Mouse (Mus musculus): ENCODE data around the gene Tex9.

Tex9 gene

DNA sequence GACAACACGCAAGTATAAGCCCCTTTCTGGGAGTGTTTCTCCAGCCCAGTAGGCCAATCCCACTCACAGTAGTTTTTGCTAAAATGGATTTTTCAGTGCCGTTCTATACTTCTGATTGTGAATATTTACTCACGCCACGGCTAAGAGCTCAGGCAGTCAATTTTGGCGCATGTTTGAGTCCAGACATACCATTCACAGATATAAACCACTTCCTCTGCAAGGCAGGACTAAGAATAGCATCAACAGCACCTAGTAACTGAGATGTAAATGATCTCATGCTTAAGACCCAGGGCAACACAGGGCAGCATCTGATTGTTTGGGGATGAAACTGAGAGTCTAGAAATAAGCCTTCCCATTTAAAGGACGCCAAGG, at the start of gene Tex9:
Tex9 (minus strand) TSS at position 19 of the 372 bp plus-strand sequence.
- in situ Hi-C loops (cut with MboI): no loop called here

DNA sequence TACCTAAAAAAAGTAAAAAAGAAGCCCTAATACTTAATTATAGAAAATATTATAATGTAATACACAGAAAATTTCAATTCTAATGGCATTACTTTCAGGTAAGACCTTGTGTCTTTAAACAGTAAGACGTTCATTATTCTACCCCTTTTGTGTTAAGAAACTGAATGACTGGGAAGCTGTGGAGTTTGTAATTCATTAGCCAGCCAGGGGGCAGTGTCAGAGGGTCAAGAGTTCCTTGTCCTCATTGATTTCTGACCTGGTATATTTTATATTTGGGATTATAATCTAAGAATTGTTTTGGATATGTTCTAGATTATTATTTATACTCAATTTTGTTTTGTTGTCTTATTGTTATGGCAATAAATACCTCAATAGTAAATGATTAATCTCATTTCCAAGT, 45.1 kb upstream of the Tex9 start:
- in situ Hi-C loops (cut with MboI): no loop called here

DNA sequence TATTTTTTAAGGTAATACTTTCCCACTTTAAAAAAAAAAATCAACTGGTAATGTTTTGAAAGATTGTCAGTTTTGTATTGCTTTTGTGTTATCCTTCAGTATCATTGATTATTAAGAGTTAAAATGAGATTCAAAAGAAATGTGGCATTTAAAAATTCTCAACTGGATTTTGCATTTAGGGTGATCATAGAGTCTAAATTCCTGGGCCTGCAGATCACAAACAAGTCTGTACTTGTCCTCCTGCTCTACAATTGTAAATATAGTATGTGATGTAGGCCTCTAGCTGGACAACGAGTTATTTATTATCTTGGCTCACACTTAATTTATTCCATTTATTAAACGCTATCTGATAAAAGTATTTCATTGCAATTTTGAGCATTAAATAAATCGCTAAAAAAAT, 43.4 kb upstream of the Tex9 start:
- in situ Hi-C loops (cut with MboI): no loop called here

DNA sequence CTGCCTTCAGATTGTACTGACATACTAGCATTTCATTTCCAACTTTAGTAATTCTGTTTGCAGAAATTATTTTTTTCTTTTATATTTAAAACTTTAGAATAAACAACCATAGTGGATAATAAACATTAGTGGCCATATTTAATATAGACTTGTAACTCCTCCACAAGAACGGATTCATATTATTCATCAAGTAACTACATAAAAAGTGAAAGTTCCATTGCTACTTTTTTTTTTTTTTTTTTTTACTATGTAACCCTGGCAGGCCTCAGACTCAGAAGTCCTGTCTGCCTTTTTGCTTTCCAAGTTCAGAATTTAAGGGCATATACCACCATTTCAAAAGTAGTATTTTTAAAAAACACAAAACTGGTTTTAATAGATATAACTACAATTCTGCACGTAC, 43.0 kb upstream of the Tex9 start:
- in situ Hi-C loops (cut with MboI): no loop called here

DNA sequence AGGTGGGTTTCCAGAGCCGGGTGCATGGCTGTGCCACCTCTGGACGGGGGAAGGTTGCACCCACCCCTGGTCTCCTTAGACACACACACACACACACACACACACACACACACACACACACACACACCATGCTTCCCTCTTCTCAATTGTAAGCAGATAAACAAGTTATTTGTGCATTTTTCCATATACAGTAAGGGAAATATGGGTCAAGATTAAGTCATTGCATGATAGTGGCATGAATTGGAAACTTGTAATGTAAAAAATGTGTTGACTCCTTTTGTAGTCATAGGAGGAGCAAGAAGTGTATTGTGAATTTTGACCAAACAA, 41.0 kb upstream of the Tex9 start:
- in situ Hi-C loops (cut with MboI): no loop called here

DNA sequence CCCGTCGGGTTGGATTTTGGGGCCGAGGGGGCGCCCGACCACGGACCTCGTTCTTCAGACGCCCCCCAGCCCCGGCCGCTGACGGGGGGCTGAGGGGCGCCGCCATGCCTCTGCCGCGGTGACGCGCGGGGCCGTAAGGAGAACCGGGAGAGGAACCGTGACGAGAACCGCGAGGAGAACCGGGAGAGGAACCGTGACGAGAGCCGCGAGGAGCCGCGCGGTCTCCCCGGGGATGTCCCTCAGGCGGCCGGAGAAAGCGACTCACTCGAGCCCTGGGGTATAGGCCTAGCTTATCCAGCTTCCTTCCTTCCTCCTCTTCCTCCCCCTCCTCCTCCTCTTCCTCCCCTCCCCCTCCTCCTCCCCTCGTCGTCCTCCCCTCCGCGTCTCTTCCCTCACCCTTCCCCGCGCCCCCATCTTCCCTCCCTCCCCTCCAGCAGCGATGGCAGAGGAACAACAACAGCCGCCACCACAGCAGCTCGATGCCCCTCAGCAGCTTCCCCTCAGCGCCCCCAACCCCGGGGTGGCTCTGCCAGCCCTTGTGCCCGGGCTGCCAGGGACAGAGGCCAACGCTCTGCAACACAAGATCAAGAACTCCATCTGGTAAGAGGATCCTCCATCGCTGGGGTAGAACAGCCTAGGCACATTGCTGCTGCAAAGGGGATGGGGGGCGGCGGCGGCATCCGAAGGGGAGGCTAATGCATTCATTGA, 40.5 kb upstream of the Tex9 start:
- in situ Hi-C loops (cut with MboI): no loop called here

DNA sequence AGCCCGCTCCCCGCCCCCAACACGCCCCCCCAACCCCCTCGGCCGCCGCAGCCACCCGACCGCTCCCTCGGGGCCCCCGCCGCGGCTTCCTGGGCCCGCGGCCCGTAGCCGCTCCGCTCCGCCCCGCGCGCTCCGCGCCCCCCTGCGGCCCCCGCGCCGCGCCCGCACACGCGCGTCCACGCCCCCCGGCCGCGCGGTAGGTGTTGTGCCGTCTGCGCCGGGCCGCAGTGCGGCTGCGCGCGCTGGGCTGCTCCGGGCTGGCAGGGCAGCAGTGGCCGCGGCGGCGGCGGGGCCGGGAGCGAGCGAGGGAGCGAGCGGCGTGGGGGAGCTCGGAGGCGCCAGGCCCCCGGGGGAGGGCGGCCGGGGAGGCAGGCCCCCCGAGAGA, 40.0 kb upstream of the Tex9 start, which contains the start of gene Rfx7:
Rfx7 (plus strand) TSS at position 245 of the 385 bp plus-strand sequence.
- in situ Hi-C loops (cut with MboI): no loop called here

DNA sequence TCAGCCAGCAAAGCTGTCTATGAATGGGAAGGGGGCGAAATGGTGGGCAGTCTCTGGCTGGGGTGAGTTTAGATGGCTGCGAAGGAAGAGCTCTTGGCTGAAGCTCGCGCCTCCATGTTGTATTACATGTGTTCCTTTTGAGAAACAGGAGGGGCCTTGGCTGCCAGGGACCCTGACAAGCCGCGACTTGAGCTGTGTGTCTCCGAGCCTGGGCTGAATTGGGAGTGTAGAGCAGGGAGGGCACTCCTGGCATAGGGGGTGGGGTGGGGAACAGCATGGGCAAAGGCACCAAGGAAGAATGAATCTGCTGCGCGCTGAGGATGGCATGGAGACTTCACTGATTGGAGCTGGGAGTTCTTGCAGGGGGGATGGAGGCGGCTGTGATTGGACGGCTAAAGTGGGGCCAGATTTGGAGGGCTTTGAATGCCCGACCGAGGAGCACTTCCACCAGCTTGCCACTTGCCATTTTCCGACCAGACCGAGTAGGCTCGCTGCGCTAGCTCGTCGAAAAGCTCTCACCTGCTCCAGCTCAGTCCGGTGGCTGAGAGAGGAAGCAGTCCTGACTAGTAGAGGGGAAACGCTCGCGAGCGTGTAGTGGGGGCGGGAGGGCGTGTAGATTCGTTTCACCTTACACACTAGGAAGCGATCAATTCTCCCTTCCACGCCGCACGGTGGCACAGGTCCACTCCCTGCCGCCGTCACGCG, 39.4 kb upstream of the Tex9 start:
- in situ Hi-C loops (cut with MboI): no loop called here

DNA sequence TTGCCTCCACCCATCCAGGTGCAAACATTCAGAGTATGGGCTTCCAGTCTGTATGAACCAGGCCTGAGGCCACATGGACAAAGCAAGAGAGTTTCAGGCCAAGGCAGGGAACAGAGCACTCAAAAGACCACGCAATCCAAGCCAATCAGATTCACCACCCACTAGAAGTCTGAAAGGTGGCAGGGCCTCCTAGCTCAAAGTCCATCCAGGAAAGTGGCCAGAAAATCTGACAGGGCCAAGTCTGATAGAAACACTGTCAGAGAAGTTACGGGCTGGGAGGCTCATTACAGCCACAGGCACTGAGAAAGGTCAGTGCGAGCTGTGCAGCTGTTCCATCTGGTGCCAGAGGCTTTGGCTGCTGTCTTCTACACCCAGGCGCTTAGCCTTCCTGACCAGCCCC, 38.8 kb upstream of the Tex9 start:
- in situ Hi-C loops (cut with MboI): no loop called here

DNA sequence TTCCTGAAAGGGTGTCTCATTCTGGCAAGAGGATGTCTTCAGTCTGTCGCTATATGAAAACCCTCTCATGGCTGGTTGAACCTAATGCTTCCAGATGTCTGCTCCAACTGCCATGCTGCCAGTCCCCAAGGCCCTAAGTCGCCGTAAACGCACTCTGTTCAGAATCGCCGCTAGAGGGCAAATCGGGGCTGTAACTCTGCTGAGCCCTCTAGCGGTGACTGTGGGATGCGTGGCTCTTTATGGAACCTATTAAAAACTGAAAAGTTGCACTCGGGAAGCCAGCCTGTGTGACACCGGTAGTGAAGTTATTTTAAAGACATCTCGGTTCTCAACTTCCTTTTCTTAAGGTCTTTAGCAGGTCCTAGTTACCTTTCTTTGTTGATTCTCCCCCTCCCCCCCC, 38.2 kb upstream of the Tex9 start:
- in situ Hi-C loops (cut with MboI): no loop called here

DNA sequence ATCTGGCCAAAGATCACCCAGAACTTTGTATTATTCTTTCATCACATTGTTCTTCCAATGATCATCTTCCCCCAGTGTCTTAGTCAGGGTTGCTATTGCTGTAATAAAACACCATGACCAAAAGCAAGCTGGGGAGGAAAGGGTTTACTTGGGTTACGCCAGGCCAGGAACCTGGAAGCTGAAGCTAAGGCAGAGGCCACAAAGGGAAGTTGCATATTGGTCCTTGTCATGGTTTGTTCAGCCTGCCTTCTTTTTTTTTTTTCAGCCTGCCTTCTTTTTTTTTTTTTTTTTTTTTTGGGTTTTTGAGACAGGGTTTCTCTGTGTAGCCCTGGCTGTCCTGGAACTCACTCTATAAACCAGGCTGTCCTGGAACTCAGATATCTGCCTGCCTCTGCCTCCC, 34.1 kb upstream of the Tex9 start:
- in situ Hi-C loops (cut with MboI): no loop called here

DNA sequence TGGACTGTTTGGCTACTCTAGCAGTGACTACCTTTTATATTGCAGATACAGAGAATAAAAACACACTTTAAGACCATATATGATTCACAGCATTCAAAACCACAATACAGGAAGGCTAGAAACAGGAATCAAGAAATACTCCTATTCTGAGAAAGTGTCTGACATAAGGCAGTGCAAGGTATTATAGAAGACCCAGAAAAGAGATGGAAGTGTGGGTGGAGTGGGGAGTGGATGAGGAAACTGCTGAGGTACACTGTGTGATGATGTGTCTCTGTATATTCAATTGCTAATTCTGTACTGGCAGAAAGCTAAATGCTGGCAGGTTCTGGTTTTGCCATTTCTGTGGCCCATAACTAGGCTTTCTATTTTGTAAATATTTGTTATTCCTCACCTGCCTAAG, 28.8 kb upstream of the Tex9 start:
- in situ Hi-C loops (cut with MboI): no loop called here

DNA sequence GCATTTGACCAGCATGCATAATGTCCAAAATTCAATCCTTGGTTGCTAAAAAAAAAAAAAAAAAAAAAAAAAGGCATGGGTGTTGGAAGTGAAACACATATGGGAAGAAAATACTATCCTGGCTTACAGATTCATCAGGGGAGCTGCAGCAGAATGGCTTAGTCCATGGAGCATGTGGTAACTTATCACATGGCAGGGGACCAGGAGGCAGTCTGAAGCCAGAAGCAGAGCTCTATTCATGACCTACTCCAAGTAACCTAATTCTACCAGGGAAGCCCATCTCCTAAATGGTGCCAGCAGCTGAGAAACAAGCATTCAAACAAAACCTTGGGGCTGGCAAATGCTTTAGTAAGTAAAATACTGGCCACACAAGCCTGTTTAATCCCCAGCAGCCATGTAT, 27.2 kb upstream of the Tex9 start:
- in situ Hi-C loops (cut with MboI): no loop called here

DNA sequence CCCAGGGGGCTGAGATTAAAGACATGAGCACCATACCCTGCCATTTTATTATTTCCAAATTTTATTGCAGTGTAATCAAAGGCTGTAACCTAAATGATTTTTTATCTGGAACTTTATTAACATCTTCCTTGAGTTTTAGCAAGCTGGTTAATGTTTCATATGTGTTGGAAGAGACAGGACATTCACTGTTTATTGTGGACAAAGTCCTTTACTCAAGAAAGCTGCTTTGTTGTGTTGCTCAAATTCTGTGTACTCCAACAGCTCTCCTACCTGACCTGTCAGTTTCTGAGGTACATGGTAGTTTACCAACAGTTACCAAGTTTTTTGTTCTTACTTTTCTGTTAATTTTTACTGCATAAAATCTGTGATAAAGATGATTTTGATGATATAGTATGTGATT, 23.4 kb upstream of the Tex9 start:
- in situ Hi-C loops (cut with MboI): no loop called here

DNA sequence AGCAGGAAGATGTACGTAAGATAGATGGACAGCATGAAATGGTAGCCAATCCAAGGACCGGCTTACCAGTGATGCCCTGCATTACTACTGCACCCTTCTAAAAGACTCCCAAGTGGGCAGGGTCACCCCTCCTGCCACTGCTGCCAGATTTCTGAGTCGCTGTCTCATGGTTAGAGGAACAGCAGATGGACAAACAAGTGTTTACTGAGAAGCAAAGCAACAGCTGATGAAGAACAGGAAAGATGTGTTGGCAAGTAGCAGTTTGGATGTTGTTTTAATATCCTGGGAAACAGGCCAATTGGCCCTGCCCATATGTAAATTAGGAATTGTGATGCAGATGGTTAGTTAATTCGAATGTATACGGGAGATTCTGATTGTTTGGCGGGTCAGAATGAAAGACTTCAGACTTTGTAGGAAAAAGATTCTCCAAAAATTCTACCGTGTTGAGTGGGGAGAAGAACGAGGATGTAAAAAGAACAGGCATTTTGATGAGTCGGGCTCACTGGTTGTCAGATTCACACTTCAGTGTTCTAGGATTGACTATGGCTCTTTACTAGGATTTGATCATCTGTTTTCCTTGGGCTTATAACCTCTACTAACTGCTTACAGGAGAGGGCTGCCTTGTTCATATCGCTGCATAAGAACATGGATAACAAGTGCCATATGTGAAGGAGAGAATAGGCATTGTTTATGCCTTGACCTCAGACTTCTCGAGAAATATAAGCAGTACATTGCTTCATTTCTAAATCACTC, 20.4 kb upstream of the Tex9 start:
- in situ Hi-C loops (cut with MboI): no loop called here

DNA sequence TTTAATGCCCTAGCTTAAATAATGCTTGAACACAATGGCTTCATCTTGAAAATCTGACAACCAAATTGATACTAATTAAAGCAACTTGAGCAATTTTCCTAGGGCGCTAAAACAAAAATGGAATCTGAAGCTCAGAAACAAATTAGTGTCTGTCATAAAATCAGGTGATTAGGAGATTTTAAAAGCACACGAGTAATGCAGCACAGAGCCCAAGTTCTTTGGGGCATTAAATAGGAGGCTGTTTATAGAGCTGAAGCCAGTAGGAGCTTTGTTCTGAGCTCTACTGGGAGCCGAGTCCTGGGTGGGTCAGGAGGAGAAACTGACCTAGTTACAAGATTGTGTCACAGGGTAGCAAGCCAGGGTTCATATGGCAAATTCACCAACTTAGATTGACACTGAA, 5.2 kb upstream of the Tex9 start:
- in situ Hi-C loops (cut with MboI): no loop called here

DNA sequence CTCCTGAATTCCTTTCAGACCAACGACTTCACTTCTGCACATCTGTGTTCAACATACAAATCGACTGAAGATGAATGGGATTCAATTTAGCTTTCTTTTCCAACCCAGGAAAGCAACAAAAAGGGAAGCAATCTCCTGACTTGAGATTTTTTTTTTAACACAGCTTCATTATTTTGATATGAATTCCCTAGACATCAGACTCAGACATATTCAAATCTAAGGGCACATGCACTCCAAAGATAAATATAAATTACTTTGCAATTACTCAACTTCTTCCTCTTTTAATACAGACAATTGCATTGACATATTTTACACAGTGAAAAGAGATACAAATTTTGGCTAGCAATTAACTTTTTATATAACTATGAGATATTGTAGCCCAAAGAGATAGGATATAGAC, 4.7 kb upstream of the Tex9 start:
- in situ Hi-C loops (cut with MboI): no loop called here

DNA sequence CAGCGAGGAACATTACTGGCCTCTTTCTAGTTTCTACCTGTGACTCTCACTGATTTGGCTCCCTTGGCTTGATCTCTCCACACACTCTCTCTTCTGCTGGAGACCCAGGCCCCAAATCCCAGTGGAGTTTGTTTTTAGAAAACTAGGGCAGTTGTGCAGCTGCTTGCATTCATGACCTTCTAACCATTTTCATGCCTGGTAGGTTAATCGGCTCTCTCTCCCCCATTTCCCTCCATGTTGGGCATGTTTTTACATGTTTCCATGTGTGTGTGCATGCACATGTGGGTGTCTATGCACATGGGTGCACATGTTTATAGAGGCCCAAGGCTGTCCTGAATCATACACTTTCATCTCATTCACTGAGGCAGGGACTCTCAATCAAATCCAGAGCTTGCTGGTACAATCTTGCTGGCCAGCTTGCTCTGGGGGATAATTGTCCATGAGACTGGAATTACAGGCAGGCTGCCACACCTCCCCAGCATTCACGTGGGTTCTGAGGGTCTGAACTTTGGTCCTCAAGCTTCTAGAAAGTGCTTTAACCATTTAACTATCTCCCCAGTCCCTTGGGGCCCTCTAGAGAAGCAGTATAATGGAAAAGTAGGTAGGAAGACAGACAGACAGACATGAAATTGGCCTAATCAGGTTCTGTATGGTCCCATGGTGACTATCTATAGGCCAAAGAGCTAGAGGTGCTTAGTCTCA, 2.1 kb upstream of the Tex9 start:
- in situ Hi-C loops (cut with MboI): no loop called here

DNA sequence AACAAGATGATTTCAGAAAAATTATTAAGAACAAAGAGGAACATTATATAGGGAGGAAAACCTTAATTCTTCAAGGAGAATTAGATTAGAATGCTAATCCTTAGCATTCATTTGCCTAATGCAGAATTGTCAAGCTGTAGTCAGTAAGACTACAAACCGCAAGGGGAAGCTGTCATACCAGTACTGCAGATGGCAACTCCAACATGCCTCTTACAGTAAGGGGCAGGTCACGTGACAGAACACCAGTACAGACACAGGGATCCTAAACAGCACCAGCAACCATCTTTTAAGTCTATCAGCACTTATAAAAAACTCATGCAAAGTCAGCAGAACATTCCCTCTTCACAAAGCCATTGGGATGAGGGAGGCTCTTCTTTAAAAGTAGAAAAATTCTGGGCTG, 1.5 kb upstream of the Tex9 start:
- in situ Hi-C loops (cut with MboI): no loop called here

DNA sequence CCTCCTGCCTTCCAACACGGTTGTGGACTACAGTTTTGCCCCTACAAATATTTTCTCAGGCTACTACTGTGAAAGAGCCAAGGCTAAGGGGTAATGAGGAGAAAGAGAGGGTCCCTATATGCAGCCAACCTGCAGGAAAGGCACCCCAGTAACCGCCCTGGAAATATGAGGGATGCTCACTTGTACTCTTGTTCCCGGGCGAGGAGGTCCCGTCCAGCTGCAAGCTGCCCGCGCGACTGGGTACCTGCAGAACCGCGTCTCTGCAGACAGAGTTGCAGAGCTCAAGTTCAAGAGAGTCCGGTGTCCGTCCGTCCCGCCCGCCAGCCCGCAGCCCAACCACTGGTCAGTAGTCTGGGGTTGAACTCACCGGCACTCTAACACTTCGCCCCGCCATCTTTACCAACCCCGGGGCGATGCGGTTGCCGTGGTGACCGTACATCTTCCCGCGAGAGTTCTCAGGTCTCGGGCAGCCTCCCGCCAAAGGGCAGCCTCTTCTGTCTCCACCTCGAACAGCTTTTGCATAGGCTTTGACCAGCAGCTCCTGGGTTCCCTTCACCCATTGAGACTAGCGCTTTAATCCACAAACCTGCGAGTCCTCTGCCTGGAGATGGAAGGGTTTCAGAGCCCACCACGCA, 336 bp downstream of the Tex9 start:
- in situ Hi-C loops (cut with MboI): no loop called here

DNA sequence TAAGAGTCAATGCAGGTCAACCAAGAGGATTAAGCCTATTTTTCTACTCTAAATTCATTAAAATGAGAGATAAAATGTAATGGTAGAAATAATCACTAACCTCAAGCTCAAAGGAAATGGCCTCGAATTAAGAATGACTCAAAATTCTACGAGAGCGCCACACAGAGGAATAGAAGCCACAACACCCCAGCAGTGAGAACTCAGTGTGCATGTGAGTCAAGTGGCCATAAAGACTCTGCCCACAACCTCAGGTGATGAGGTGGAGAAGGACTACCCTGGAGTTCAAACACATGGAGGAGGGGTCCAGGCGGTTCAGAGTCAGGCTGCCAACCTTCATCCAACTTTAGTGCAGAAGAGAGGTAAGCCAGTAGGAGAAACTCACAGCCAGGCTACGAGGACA, 2.9 kb downstream of the Tex9 start:
- in situ Hi-C loops (cut with MboI): no loop called here

DNA sequence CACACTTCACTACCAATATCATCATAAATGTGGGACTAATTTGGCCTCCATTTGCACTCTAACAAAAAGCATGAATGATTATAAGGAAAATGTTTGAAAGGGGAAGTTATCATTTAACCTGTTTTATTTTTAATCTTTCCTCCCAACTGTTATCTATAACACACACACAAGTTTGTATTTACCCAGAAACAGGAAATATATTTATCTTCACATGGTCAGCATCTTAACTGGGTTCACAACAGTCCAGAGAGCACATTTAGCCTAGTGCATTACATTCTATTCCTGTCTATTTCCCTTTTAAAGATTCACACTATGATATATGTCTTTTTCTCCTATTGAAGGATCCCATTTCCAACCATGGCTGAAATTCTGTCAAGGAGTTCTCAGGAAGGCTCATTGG, 3.5 kb downstream of the Tex9 start:
- in situ Hi-C loops (cut with MboI): no loop called here
